Mouse (Mus musculus) kidney, adult 11 months (tissue): ENCODE data around the gene Cacng4.

Source experiments
- DNase-seq: peaks from one replicate; pipeline ENCODE4 v3.0.0; 2022

The Cacng4 gene

DNA sequence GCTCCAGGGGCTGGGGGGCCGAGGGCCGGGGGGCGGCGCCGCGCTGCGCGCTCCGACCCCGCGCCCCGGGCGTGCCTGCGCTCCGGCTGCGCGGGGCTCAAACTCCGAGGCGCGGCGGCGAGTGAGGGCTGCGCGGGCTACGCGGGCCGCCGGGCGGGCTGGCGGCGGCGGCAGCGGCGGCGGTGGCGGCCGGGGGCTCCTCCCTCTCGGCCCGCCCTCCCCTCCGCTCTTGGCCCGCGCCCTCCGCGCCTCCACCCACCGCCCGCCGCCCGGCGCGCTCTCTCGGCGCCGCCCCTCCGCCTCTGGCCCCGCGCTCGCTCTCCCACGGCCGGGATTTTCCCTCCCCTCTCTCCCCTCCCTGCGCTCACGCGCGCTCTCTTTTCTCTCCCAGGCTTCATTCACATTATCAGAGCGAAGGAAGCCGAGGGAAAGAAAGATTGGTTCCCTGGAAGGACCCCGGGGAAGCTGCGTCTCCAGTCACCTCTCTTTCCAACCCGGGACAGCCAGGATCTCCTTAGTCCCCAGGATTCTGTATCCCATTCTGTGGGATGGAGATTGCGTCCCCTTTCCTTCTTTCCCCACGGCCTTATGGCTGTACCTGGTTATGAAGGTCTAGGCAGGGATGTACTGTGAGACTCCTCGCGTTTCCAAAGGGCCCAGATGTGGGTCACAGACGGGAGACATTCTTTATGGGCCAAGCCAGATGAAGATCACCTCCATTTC lies at the start of gene Cacng4:
TSS of gene Cacng4 (minus strand) at position 11 of the 723 bp plus-strand sequence.
- no peak for DNase-seq

DNA sequence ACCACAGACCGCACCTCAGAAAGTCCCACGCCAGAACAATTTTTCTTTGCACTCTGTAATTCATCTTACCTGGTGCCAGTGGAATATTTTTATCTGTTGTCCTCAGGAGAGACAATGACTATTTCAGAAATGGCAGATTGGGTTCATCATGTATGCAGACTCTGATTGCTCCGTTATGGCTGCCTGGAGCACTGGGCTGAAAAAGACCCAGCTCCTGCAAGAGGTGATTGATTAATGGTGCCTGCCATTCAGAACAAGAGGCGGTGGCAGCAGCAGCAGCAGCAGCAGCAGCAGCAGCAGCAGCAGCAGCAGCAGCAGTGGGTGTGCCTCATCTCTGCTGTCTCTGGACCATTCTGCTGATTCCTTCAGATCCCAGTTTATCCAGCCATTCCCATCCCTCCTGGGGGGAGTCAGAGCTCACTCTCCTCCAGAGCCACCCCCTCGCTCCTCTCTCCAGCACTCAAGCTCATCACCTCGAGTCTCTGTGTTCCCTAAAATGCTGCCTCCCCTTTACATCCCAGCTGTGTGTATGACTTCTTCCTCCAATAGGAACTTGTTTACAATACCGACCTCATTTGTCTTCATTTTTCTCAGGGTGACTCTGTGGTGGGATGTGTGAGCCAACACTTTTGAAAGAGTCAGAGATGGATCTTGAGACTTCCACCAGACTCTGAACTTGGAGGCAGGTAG lies 39.1 kb upstream of the Cacng4 start:
- DNase-seq, result no peak

DNA sequence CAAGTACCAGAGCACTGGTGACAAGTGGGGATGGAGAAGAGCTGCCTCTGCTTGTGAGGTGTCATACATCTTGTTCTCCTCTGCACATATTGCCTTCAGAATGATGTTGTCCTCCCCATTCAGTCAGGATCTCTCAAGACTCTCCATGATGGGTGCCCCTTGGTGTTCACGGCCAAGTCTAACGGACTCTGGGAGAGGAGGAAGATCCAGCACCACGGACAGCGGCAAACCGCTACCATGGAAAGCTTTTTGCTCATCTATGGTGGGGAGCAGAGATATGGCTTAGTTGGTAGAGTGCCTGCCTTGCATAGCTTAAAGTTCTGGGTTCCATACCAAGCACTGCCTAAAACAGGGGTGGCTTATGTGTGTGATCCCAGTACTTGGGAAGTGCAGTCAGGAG lies 22.8 kb upstream of the Cacng4 start:
- DNase-seq, result no peak

DNA sequence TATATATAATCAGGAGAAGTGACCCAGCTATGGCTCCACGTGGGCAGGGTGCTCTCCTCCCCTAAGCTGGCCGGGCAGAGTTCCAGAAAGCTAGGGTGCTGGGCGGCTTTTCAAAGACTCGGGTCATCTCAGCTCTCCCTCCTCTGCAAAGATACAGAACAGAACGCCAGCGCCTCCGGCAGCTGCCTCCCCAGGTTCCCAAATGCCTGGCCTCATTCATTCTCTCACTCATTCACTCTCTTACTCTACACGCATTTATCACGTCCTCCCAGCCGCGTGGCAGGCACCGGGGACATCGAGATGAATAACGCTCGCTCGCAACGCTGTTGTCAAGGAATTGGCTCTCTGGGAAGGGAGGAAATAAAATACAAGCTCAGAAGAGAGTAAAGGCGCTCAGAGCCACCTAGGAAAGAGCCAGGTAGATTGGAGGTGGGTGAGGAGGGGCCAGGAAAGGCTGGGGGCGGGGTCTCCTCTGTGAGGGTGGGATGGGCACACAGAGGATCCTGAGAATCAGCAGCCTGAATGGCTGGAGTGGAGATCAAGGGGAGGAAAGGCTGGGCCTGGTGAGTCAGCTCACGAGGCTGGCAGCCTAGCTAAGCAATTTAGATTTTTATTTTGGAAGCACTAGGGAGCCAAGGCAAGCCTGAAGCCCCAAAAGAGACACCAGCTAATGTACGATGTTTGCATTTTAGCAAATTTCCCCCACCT lies 18.7 kb upstream of the Cacng4 start:
- DNase-seq, result no peak

DNA sequence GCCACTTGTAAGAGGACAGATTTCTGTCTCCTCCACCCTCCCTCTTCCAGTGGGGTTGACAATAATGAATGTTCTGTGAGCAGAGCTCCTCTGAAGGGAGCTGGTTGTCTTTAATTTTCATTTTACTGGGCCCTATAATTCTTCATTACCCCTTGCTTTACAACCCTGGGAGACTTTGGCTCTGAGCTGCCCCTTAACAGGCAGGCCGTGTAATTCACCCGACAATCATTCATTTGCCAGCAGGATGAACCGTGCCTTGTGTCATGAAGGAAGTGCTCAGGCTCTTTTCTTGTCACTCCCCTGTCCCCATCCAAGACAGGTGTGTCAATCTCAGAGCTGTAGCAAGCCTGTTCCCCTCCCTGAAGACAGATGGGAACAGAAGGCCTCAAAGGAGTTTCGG lies 18.1 kb upstream of the Cacng4 start:
- DNase-seq, result no peak

DNA sequence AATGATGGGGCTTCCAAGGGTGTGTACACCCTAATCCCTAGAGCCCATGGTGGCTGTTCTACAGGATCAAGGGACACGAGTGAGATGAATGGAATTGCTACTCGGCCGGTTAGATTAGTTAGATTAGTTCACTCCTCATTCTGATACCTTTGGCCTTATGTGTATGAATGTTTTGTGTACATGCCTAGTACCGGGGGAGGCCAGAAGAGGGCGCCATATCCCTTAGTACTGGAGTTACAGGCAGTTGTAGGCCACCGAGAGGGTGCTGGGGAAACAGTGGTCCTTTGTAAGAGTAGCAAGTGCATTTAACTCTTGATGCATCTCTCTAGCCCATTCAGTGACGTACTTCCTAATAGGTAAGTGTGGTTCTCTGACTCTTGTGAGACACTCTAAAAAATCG lies 14.2 kb upstream of the Cacng4 start:
- DNase-seq, result no peak

DNA sequence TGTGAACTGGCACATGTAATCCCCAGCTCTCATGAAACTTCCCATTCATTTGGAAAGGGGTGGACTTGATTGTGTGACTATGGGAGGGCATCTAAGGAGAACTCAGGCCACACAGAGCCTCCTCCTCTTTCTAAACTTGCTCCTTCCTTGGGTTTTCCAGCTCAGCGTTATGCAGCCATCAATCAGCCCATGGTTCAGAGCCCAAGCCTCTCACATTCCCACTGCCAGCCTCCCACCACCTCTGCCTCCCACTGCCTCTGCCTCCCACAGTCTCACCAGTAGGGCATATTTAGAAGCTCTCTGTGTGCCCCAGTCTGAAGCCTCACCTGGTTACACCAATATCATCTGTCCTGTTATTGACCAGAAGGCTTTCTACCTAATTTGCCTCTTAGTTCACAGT lies 11.7 kb upstream of the Cacng4 start:
- no peak for DNase-seq

DNA sequence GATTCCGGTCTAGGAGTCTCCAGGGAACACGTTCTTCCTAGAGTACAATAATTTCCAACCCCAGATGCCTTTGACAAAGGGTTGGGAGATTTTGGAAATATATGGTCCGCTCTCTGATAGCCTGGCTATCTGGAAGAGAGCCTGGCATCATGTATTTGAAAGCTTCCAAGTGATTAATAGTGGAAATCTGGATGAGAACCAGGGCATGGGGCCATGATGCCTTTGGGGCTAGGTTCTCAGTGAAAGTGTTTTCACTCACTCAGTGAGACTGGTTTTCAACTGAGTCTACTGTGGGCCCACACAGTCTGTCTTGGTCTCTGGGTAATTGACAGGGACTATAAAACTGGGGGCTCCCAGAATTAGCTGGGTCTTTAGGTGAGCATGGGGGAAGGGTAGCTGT lies 7.6 kb upstream of the Cacng4 start:
- DNase-seq, result no peak

DNA sequence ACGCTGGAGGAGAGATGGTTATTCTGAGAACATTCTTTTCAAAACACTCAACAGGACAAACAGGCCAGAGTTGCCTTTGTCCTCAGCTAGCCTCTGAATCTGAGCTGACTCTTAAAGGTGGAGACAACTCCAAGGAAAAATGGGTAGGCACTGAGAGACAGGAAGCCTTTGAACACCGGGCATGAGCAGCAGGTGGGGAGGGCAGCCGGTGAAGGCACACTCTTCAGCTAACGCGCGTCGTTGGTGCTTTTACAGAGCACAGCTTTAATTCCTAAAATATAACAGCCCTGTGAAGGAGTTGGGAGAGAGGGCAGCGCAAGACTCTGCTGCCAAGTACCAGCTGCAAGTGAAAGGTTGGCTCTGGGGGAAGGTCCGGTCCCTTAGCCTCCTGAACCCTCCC lies 5.0 kb upstream of the Cacng4 start:
- DNase-seq, result no peak

DNA sequence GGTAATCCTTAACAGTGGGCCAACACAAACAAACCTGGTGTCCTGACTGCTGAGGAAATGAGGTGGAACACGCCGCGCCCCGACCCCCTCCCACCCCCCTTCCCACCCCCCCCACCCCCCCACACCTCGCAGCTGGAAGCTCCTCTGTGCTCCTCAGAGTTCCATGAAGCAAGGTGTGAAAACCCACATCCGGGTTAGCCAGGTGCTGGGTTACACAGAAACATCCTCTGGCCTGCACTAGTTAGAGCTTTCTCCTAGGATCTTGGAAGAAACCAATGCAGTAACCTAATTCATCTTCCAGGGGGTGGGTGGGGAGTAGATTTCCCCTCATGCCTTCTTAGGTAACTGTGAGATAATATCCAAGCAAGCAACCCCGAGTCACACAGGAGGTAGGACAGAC lies 2.0 kb upstream of the Cacng4 start:
- DNase-seq, result no peak

DNA sequence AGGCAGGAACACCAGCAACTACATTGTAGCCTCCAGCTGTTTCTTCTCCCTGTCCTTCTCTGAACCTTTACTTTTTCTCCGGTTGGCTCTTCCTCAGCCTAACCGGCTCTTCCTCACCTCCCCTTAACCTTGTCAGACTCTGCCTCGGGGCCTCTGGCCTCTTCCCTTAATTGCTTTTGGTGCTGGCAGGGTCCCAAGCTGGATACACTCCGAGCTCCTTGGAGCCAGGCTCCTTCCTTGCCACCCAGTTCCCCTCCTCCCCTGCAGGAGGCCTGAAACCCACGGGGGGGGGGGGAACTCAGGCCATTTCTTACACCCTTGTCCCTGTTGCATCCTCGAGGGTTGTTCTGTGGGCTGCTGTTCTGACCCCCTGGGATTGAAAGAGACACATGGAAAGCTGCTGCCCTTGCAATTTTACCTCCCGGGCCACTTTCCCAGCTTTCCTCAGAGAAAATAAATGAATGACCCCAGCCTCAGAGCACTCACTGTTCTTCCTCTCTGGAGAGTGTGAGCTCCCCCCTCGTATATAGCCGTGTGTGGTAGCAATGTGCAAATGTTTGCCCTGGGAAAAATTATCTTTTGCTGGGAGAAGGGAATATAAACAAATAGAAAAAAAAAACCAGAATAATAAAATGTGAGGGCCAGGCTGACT lies 1.2 kb upstream of the Cacng4 start:
- DNase-seq, result peak; percentile 22

DNA sequence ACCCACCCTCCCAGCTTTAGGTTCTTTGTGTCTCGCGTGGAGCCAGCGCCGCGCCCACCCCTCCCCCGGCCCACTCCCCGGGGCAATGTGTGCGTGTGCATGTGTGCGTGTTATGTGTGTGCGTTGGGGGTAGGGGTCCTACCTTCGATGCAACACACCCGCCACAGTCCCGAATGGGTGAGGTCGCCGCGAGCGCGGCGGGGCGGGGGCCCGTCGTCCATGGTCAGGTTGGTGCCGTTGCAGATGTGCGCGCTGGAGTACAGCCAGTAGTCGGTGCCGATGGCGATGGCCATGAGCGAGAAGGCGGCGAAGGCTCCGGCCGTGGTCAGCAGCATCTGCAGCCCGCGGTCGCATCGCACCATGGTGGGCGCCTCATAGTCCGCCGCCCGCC lies 259 bp downstream of the Cacng4 start:
- no peak for DNase-seq

DNA sequence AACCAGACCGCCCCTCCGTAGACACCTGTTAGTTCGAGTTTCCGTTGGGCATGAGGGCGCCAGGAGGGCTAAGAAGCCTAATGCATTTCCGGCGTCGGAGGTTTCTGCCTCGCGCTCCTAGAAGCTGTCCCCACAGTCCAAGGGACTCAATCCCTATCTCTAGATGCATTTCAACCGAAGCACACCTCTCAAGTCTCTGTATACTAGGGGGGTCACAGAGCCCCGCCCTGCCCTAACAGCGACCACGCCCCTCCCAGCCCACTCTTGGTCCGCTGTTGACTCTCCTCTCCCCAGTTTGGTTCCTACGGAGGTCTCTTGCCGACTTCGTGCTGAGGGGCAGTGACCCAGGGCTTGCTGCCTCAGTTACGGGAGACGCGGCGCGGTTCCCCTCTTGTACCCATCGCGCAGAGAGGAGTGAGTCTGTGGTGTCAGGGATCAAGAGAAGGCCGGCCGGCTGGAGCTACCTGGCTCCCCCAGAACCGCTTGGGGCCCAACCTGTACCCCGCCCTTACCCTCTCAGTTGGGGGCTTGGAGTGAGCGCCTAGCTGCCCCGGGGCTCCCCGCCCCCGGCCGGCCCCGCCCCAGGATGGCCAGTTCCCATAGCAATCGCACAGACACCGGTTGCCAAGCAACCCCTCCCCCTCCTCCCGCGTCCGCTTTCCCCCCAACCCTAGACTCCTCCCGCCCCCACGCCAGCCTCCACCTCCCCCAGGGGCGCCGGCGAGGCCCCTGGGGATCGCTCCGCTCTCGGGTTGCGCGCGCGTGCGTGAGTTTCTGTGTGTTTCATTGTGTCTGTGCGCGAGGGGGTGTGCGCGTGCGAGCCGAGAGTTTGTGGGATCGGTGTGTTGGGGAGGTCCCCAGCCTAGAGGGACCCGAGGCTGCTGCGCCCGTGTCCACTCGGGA lies 906 bp downstream of the Cacng4 start:
- no peak for DNase-seq

DNA sequence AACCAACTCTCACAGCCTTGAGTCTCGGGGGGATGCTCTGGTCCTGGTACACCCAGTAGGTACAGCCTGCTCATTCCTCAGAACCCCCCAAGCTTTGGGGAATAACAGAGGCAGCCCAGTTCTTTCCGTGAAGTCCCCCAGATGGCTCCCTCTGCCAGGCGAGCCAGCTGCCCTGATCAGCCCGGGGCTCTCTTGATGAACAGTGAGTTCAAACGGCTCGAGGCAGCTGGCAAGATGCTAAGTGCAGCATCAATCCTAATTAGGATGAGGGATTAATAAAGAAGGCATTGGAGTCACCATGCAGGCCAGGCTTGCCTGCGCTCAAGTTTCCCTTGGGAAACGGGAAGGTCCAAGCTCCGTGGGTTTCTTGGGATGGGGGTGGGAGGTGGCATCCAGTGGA lies 2.2 kb downstream of the Cacng4 start:
- no peak for DNase-seq

DNA sequence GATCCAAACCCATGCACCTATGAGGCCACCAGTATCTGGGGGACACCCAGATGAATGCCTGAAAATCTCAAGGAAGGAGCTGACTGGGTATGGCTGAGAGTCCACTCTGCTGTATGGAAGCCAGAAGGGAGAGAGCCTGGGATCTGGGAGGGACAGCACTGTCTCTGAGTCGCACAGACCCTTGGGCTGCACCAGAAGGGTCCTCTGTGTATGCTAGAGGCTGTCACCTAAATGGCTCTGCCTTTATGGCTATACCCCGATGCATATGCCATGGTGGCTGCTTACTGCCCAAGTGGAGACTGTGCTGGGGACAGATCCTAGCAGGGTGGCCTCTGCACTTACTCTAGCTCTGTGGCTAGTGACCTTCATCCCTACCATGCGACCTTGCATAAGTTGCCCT lies 8.6 kb downstream of the Cacng4 start:
- no peak for DNase-seq

DNA sequence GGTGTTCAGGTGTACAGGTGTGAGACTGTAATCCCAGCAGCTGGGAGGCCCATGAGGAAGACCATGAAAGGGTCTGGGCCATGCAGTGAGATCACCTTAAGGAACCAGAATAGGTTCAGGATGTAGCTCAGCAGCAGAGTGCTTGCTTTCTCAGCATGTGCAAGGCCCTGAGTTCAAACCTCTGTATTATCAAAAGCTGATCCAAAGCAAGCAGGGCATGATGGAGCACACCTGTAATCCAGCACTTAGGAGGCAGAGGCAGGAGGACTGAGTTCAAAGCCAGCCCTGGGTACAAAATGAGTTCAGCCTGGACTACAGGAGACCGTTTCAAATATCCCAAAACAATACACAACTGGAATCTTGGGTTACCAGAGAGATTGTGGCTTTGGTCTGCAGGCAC lies 9.1 kb downstream of the Cacng4 start:
- no peak for DNase-seq

DNA sequence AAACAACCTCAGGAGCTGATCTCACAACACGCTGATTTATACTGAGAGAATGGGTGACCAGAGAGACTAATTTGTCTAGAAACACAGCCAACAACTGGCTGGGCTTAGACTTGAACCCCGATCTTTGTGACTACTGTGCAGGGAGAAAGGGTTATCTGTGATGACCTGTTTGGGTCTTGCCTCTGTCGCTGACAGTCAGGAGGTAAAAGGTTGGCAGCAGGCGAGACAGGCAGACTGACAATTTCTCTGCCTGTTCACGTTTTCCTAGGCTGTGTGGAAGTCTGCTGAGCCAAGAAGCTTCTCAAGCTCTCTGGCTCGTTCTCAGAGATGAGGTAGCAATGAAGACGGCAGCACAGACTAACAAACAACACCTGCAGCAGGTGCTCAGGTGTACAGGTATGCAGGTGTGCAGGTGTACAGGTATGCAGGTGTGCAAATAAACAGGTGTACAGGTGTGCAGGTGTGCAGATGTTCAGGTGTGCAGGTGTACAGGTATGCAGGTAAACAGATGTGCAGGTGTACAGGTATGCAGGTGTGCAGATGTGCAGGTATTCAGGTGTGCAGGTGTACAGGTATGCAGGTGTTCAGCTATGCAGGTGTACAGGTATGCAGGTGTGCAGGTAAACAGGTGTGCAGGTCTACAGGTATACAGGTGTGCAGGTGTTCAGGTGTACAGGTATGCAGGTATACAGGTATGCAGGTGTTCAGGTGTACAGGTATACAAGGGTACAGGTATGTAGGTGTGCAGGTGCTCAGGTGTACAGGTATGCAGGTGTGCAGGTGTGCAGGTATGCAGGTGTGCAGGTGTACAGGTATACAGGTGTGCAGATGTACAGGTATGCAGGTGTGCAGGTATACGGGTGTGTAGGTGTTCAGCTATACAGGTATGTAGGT lies 10.2 kb downstream of the Cacng4 start:
- DNase-seq, result no peak

DNA sequence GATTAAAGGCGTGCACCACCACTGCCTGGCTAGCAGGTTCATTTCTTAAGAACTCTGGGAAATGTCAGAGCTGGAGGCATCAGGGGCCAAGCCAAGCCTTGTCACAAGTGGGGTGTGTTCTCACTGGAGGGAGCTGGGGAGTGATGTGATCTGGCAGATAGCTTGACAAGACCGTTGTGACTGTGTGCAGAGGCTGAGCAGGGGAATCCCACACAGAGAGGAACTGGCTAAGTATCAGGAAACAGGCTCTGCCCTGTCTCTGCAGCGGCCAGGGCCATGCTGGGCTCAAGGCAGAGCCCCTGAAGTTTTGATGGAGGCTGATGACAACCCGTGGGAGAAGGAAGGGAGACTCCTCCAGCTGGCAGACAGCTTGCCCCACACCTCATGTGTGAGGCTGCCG lies 11.8 kb downstream of the Cacng4 start:
- no peak for DNase-seq

DNA sequence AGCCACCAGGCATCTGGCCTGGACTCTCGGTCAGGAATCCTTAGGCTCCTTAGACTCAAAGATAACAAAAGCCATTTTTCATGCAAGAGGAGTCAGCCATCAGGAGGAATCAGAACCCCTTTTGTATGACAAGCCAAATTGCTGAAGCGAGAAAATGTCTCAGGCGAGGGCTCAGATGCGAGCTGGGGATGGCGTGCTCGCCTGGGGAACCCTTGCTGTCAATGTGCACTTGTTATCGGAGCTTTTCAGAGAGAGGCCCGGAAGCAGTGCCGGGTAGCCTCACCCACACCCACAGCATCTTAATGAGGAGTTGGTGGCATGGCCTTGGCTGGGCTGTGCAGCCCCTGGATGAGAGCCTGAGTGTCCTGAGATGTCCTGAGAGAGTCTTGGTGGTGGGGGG lies 15.5 kb downstream of the Cacng4 start:
- DNase-seq, result no peak

DNA sequence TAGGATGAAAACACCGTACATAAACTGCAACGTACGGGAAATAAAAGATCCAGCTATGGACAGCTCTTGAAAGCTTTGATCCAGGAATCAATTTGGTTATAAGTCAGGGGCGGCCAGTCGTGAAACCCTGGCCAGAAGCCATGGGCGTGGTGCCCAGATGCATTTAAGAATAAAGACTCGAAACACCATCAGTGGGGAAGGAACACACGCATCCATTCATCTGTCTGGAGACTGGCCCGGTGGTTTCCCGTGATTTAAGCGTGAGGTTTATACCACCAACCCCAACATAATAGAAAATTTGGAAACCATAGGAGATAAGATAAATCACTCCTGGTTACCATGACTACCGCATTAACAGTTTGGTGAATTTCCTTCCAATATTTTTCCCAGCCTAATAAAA lies 16.9 kb downstream of the Cacng4 start:
- DNase-seq, result no peak

DNA sequence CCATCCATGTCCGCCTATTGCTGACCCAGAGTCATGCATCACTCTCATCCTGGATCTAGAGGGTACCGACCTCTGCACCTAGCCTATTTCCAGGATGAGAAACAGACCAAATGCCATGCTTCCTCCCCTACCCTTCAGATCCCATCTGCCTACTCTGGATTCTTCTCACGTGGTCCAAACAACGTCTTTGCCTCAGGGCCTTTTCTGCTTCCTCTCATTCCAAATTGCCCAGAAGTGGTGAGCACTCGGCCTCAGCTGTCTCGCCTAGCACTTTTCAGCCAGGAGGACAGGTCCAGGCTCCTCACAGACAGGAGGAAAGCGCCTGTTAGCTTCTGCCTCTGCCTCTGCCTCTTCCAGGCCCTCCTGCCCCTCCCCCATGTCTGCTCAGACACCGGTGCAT lies 21.0 kb downstream of the Cacng4 start:
- no peak for DNase-seq

DNA sequence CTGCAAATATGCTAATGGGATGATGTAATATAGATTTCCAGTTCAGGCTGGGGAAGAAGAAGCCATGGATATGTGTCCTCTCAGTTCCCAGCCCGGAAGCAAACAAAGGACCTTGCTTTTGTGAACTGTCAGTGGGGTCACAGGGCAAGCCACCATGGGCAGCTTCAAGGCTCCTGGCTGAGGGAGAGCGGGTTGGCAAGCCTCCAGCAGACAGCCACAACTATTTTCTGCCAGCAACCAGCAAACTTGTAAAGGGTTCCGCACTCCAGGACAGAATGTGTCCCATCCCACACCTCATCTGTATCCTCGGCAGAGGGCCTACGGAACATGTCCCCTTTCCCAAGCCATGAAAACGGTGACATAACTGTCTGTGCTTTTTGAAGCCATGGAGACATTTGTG lies 22.4 kb downstream of the Cacng4 start:
- peak; percentile 47 for DNase-seq
